Mouse (Mus musculus) cerebellum, adult 2 months (tissue): Measurements from ENCODE around the gene Hnrnpd.

ENCODE experiments used
- CTCF ChIP-seq: fragments of 200-500 bp; IDR thresholded peaks from 2 replicates; pipeline ENCODE4 v1.5.1; 2011; ENCODE audit warnings: low read depth, mild to moderate bottlenecking, control low read depth, low read length, moderate library complexity, borderline replicate concordance; ENCODE audit not compliant: insufficient read depth
- POLR2A ChIP-seq: fragments of 200-500 bp; IDR thresholded peaks from 2 replicates; pipeline ENCODE4 v1.6.1; 2011; ENCODE audit warnings: low read length, control low read depth, borderline replicate concordance; ENCODE audit not compliant: insufficient read depth

- TF ChIP-seq POLR2A: no peak
- no peak for TF ChIP-seq CTCF
These were observed 18.8 kb downstream of the Hnrnpd start for GRCm38 (mm10) chr5:99959960-99960359.
